8 mouse cellular contexts compared by ENCODE assay signal in genomic region chr7:143556964-143557610, GRCm38 (mm10). TPM values are rescaled to one million over a fixed set of nuclear protein-coding genes. Genes with fewer than 3 reads are reported as not detected.
DNase-seq lines count a peak whose midpoint lies in the region; ATAC-seq and TF ChIP-seq lines count a peak whose summit lies in the region.
"Had no signal": no experiment of that assay in that cellular context is flagged by ENCODE, and none has a peak within 500 bp of the region (broad histone marks: within the 10 kb centered on the region; RNA-seq: fewer than 3 reads in every experiment).

No protein-coding gene starts in this region.

- no peak overlapping the region for H3K4me2 ChIP-seq in liver, embryonic 11.5 days
- no peak overlapping the region for H3K4me2 ChIP-seq in midbrain, embryonic 13.5 days (replicated peaks)

- peak; percentile 33 for DNase-seq in liver
- DNase-seq in liver, embryonic 11.5 days (ENCODE audit: low spot score): no peak
- peak; percentile 77 for DNase-seq in adrenal gland, postnatal 14 days
- DNase-seq in gastrocnemius, adult 2 months: peak; percentile 74
- peak; percentile 66 to 81 for DNase-seq in kidney, postnatal 25 days
- no peak for DNase-seq in T-cell, adult 2 months (ENCODE audit: low spot score)

- H3K9me3 ChIP-seq in liver, embryonic 11.5 days (ENCODE audit: control insufficient read depth, low read length): no peaks in the 10 kb centered on the region
- no peaks in the 10 kb centered on the region for H3K9me3 ChIP-seq in midbrain, embryonic 13.5 days

- 89% methylated on average over 8 of the region's 8 CpGs for WGBS in liver, embryonic 11.5 days
- WGBS in midbrain, embryonic 13.5 days: 76% methylated on average over 8 of the region's 8 CpGs

- no peak overlapping the region for H3K27ac ChIP-seq in liver, embryonic 11.5 days (ENCODE audit: low read depth, low read length)
- H3K27ac ChIP-seq in gastrocnemius, adult 2 months: peak overlapping the region; percentile 49
- H3K27ac ChIP-seq in midbrain, embryonic 13.5 days: peak overlapping the region; percentile 39; the same call in 1 of the 2 replicates

- no peak for ATAC-seq in liver, embryonic 11.5 days (replicated peaks; ENCODE audit: low FRiP score)
- no peak for ATAC-seq in midbrain, embryonic 13.5 days

- TF ChIP-seq CTCF in gastrocnemius, adult 2 months (IDR thresholded peaks at IDR 0.05): no peak

- intact Hi-C loops in gastrocnemius, adult 2 months (cut with DNase I): no loop called here

- H3K4me3 ChIP-seq in liver, embryonic 11.5 days (ENCODE audit: low read depth, low read length): no peak overlapping the region
- no peak overlapping the region for H3K4me3 ChIP-seq in gastrocnemius, adult 2 months
- H3K4me3 ChIP-seq in midbrain, embryonic 13.5 days (replicated peaks): no peak overlapping the region

- no peak overlapping the region for H3K9ac ChIP-seq in liver, embryonic 11.5 days (ENCODE audit: low read depth, low read length)
- H3K9ac ChIP-seq in midbrain, embryonic 13.5 days (replicated peaks): no peak overlapping the region

- no peaks in the 10 kb centered on the region for H3K4me1 ChIP-seq in liver, embryonic 11.5 days (replicated peaks; ENCODE audit: control insufficient read depth, insufficient read depth, low read length)
- H3K4me1 ChIP-seq in midbrain, embryonic 13.5 days (replicated peaks): no peaks in the 10 kb centered on the region

- H3K36me3 ChIP-seq in liver, embryonic 11.5 days (ENCODE audit: control insufficient read depth, insufficient read depth, low read length): peaks cover 39% of the 10 kb centered on the region
- peaks cover 80% of the 10 kb centered on the region for H3K36me3 ChIP-seq in midbrain, embryonic 13.5 days

- no peaks in the 10 kb centered on the region for H3K27me3 ChIP-seq in liver, embryonic 11.5 days (replicated peaks; ENCODE audit: control insufficient read depth, insufficient read depth, low read length)
- H3K27me3 ChIP-seq in midbrain, embryonic 13.5 days: no peaks in the 10 kb centered on the region

RNA-seq across cellular contexts. Expression of gene Nap1l4, which starts 8.2 kb away (rescaled TPM):
- polyA plus RNA-seq in liver, embryonic 11.5 days (2014; fragmentation: Nextera tagmentation; extraction: Ambion mirVana): 133 and 139 TPM in 2 replicates
- 154 and 166 TPM in 2 replicates for total RNA-seq in adrenal gland, postnatal 14 days (2021)
- 100 to 1,000 TPM; 188 to 209 TPM for total RNA-seq in gastrocnemius, adult 2 months (2021)
- 364 and 378 TPM in 2 replicates for polyA plus RNA-seq in midbrain, embryonic 13.5 days (2015; fragmentation: Nextera tagmentation; extraction: Ambion mirVana)

RNA-seq across cellular contexts. Expression of gene Cars, which starts 42.8 kb away (rescaled TPM):
- 100 and 107 TPM in 2 replicates for polyA plus RNA-seq in liver, embryonic 11.5 days (2014; fragmentation: Nextera tagmentation; extraction: Ambion mirVana)
- 49.1 and 57.2 TPM in 2 replicates for total RNA-seq in adrenal gland, postnatal 14 days (2021)
- total RNA-seq in gastrocnemius, adult 2 months (2021): 10 to 100 TPM; 37.2 to 42.3 TPM
- polyA plus RNA-seq in midbrain, embryonic 13.5 days (2015; fragmentation: Nextera tagmentation; extraction: Ambion mirVana): 63.3 and 68.9 TPM in 2 replicates

RNA-seq across cellular contexts. Expression of gene Phlda2, which starts 54.1 kb away (rescaled TPM):
- polyA plus RNA-seq in liver, embryonic 11.5 days (2014; fragmentation: Nextera tagmentation; extraction: Ambion mirVana): 11.9 and 16.4 TPM in 2 replicates
- 0.78 and 1.4 TPM in 2 replicates for total RNA-seq in adrenal gland, postnatal 14 days (2021)
- total RNA-seq in gastrocnemius, adult 2 months (2021): not detected
- polyA plus RNA-seq in midbrain, embryonic 13.5 days (2015; fragmentation: Nextera tagmentation; extraction: Ambion mirVana): 0.37 and 0.73 TPM in 2 replicates
- total RNA-seq: neutrophil, adult 5-6 weeks had no signal

Comparison
In these comparisons a context has a peak if more than half of its experiments do, and no peak if none do; other contexts are left out.
1. DNase-seq: peak in liver (single experiment), adrenal gland, postnatal 14 days (single experiment), gastrocnemius, adult 2 months (single experiment) and kidney, postnatal 25 days (2 of 2); none in liver, embryonic 11.5 days (single experiment) and T-cell, adult 2 months (single experiment).